Mouse (Mus musculus) mammary gland, adult 2 months (tissue): ENCODE results near the gene Barx2. TPM values are rescaled to one million over a fixed set of nuclear protein-coding genes. Genes with fewer than 3 reads are reported as not detected.

ENCODE experiments used
- polyA plus RNA-seq: library from polyadenylated mRNA; depleted of rRNA; stranded (reverse); fragments of >200 nt; gene quantifications from 2 replicates; pipeline ENCODE4 v1.2.3, GENCODE M21; 2012; ENCODE audit warnings: low replicate concordance; rRNA removed

The Barx2 gene
- 8.1 and 10.6 TPM in 2 replicates for polyA plus RNA-seq

GRCm38 (mm10) chr9:31912921-31913738 is at the start of gene Barx2:
Barx2 (minus strand) TSS chr9:31913462.

Other genes with a start within 250 kb of the Barx2 start
- 3.5 and 4.4 TPM in 2 replicates for gene Arhgap32, start 202.7 kb upstream of the Barx2 start, polyA plus RNA-seq